Mouse (Mus musculus) midbrain, embryonic 15.5 days (tissue): ENCODE measurements around the gene Caskin2. TPM values are rescaled to one million over a fixed set of nuclear protein-coding genes. Genes with fewer than 3 reads are reported as not detected.

ENCODE experiments used
- ATAC-seq: fragments of 200-750 bp; cut with Nextera tagmentation; replicated peaks from 2 replicates; pipeline ENCODE4 v1.8.0; 2017; ENCODE audit warnings: moderate TSS enrichment
- H3K27ac ChIP-seq: fragments of 300-500 bp; sonication (generic); 2 replicates; pipeline ENCODE4 v1.5.1; 2015; ENCODE audit warnings: mild to moderate bottlenecking, inconsistent platforms
- H3K27me3 ChIP-seq: fragments of 300-500 bp; sonication (generic); replicated peaks from 2 replicates; pipeline ENCODE4 v1.6.1; 2015; ENCODE audit warnings: inconsistent platforms
- H3K36me3 ChIP-seq: fragments of 300-500 bp; sonication (generic); replicated peaks from 2 replicates; pipeline ENCODE4 v1.6.1; 2015; ENCODE audit warnings: inconsistent platforms
- H3K4me1 ChIP-seq: fragments of 300-500 bp; sonication (generic); 2 replicates; pipeline ENCODE4 v1.6.1; 2015; ENCODE audit warnings: inconsistent platforms
- H3K4me2 ChIP-seq: fragments of 300-500 bp; sonication (generic); 2 replicates; pipeline ENCODE4 v1.6.1; 2015; ENCODE audit warnings: inconsistent platforms, mild to moderate bottlenecking, moderate library complexity
- H3K4me3 ChIP-seq: fragments of 300-500 bp; sonication (generic); 2 replicates; pipeline ENCODE4 v1.5.1; 2015; ENCODE audit warnings: mild to moderate bottlenecking, inconsistent platforms
- H3K9ac ChIP-seq: fragments of 300-500 bp; sonication (generic); 2 replicates; pipeline ENCODE4 v1.6.1; 2015; ENCODE audit warnings: mild to moderate bottlenecking, inconsistent platforms
- H3K9me3 ChIP-seq: fragments of 300-500 bp; sonication (generic); 2 replicates; pipeline ENCODE4 v1.6.1; 2016; ENCODE audit warnings: inconsistent platforms
- WGBS: fragments of 180-500 bp; shearing (Covaris S2); methylation state at CpG from one replicate; pipeline ENCODE4 v1.1.7; 2015; ENCODE audit warnings: mixed read lengths; 5-methylcytosine and 5-hydroxymethylcytosine counted together
- polyA plus RNA-seq: library from polyadenylated mRNA; unstranded; fragments of >200 nt; fragmentation: Nextera tagmentation; extraction: Ambion mirVana; gene quantifications from 2 replicates; pipeline ENCODE4 v1.2.1, GENCODE M21; 2015

The Caskin2 gene
- polyA plus RNA-seq, 1 experiment from 2014 or later: 9.4 TPM

GRCm38 (mm10) chr11:115827624-115828023 lies 14.2 kb upstream of the Caskin2 start:
- H3K27ac ChIP-seq: no peak overlapping the region
- 88% methylated on average over 6 of the region's 6 CpGs for WGBS
- no peak overlapping the region for H3K4me2 ChIP-seq
- no peaks in the 10 kb centered on the region for H3K9me3 ChIP-seq
- peaks cover 14% of the 10 kb centered on the region for H3K4me1 ChIP-seq
- H3K36me3 ChIP-seq: no peaks in the 10 kb centered on the region; the same call in 1 of the 2 replicates
- no peak for ATAC-seq
- no peak overlapping the region for H3K9ac ChIP-seq
- no peak overlapping the region for H3K4me3 ChIP-seq
- H3K27me3 ChIP-seq: peaks cover 61% of the 10 kb centered on the region

GRCm38 (mm10) chr11:115826487-115826886 lies 13.0 kb upstream of the Caskin2 start:
- no peaks in the 10 kb centered on the region for H3K9me3 ChIP-seq
- peaks cover 64% of the 10 kb centered on the region for H3K27me3 ChIP-seq

GRCm38 (mm10) chr11:115824813-115825212 lies 11.4 kb upstream of the Caskin2 start:
- H3K4me1 ChIP-seq: peaks cover 14% of the 10 kb centered on the region
- no peak overlapping the region for H3K9ac ChIP-seq
- 18% methylated on average over 11 of the region's 11 CpGs for WGBS
- no peaks in the 10 kb centered on the region for H3K9me3 ChIP-seq
- H3K4me2 ChIP-seq: peak overlapping the region; percentile 98; the same call in 1 of the 2 replicates
- peaks cover 57% of the 10 kb centered on the region for H3K27me3 ChIP-seq
- peaks cover 27% of the 10 kb centered on the region; the same call in 1 of the 2 replicates for H3K36me3 ChIP-seq
- no peak for ATAC-seq
- no peak overlapping the region for H3K27ac ChIP-seq
- peak overlapping the region; percentile 61 for H3K4me3 ChIP-seq

More at GRCm38 (mm10) chr11:115826487-115826886, 13.0 kb upstream of the Caskin2 start:
- Histone ChIP-seq H3K4me2 (no peak overlapping the region), H3K36me3 (peaks cover 11% of the 10 kb centered on the region; the same call in 1 of the 2 replicates), H3K9ac (no peak overlapping the region), H3K27ac (no peak overlapping the region), H3K4me1 (peaks cover 14% of the 10 kb centered on the region), H3K4me3 (no peak overlapping the region)
- no peak for ATAC-seq
- 49% methylated on average over 5 of the region's 5 CpGs for WGBS

GRCm38 (mm10) chr11:115823774-115824740 lies 10.6 kb upstream of the Caskin2 start, which contains the start of gene Llgl2:
Gene Llgl2 (plus strand): TSS chr11:115824049.
- under 1% methylated on average over 87 of the region's 87 CpGs for WGBS
- peak within 1 kb of the TSS; percentile 98 for H3K4me2 ChIP-seq

GRCm38 (mm10) chr11:115821001-115821400 lies 7.6 kb upstream of the Caskin2 start:
- Histone ChIP-seq H3K27ac (no peak overlapping the region), H3K4me2 (no peak overlapping the region), H3K4me3 (no peak overlapping the region), H3K36me3 (peaks cover 36% of the 10 kb centered on the region; the same call in 1 of the 2 replicates), H3K27me3 (peaks cover 35% of the 10 kb centered on the region), H3K9ac (no peak overlapping the region), H3K9me3 (no peaks in the 10 kb centered on the region), H3K4me1 (peaks cover 17% of the 10 kb centered on the region)
- 82% methylated on average over 4 of the region's 4 CpGs for WGBS
- ATAC-seq: no peak

More at GRCm38 (mm10) chr11:115823774-115824740, 10.6 kb upstream of the Caskin2 start, which contains the start of gene Llgl2:
- Histone ChIP-seq H3K9me3 (no peaks in the 10 kb centered on the region), H3K36me3 (peaks cover 29% of the 10 kb centered on the region; the same call in 1 of the 2 replicates), H3K27me3 (peaks cover 55% of the 10 kb centered on the region), H3K9ac (peak within 1 kb of the TSS; percentile 51), H3K4me3 (peak within 1 kb of the TSS; percentile 61), H3K27ac (no peak within 1 kb of the TSS), H3K4me1 (peaks cover 14% of the 10 kb centered on the region)
- ATAC-seq: peak; percentile 84

- Histone ChIP-seq H3K36me3 (peaks cover 36% of the 10 kb centered on the region; the same call in 1 of the 2 replicates), H3K4me2 (no peak overlapping the region), H3K27ac (no peak overlapping the region), H3K27me3 (peaks cover 26% of the 10 kb centered on the region), H3K9me3 (no peaks in the 10 kb centered on the region), H3K4me1 (peaks cover 26% of the 10 kb centered on the region), H3K4me3 (no peak overlapping the region), H3K9ac (no peak overlapping the region)
- 88% methylated on average over 16 of the region's 16 CpGs for WGBS
- no peak for ATAC-seq
Measured at GRCm38 (mm10) chr11:115819915-115820623, 6.6 kb upstream of the Caskin2 start.

- WGBS: 87% methylated on average over 5 of the region's 5 CpGs
- no peak for ATAC-seq
- Histone ChIP-seq H3K9ac (no peak overlapping the region), H3K4me3 (no peak overlapping the region), H3K4me2 (no peak overlapping the region), H3K9me3 (no peaks in the 10 kb centered on the region), H3K36me3 (peaks cover 34% of the 10 kb centered on the region; the same call in 1 of the 2 replicates), H3K27ac (no peak overlapping the region), H3K4me1 (peaks cover 25% of the 10 kb centered on the region), H3K27me3 (peaks cover under 1% of the 10 kb centered on the region; the same call in 1 of the 2 replicates)
Measured at GRCm38 (mm10) chr11:115817331-115817730, 3.9 kb upstream of the Caskin2 start.

GRCm38 (mm10) chr11:115814605-115815450 lies 1.4 kb upstream of the Caskin2 start, which contains the start of gene Tsen54:
Gene Tsen54 (plus strand): TSS chr11:115814724.
- peak within 1 kb of the TSS; percentile 78 for H3K27ac ChIP-seq
- peak within 1 kb of the TSS; percentile 93 for H3K9ac ChIP-seq
- peaks cover 9% of the 10 kb centered on the region; the same call in 1 of the 2 replicates for H3K36me3 ChIP-seq
- H3K4me1 ChIP-seq: peaks cover 41% of the 10 kb centered on the region
- peak within 1 kb of the TSS; percentile 93 for H3K4me3 ChIP-seq
- H3K9me3 ChIP-seq: no peaks in the 10 kb centered on the region
- peak; percentile 79 for ATAC-seq
- WGBS: under 1% methylated on average over 84 of the region's 84 CpGs
- H3K4me2 ChIP-seq: peak within 1 kb of the TSS; percentile 94
- H3K27me3 ChIP-seq: no peaks in the 10 kb centered on the region

- no peaks in the 10 kb centered on the region for H3K9me3 ChIP-seq
- 0 out of 2 replicates have a peak, but pooled peaks have one; percentile 9 for ATAC-seq
- no peaks in the 10 kb centered on the region for H3K27me3 ChIP-seq
- H3K4me3 ChIP-seq: peak overlapping the region; percentile 93
- peak overlapping the region; percentile 94 for H3K4me2 ChIP-seq
- no peaks in the 10 kb centered on the region for H3K36me3 ChIP-seq
- WGBS: 6% methylated on average over 24 of the region's 28 CpGs
- H3K27ac ChIP-seq: peak overlapping the region; percentile 78; the same call in 1 of the 2 replicates
- H3K9ac ChIP-seq: peak overlapping the region; percentile 60
- peaks cover 60% of the 10 kb centered on the region for H3K4me1 ChIP-seq
Measured at GRCm38 (mm10) chr11:115812533-115813420, 662 bp downstream of the Caskin2 start.

- Histone ChIP-seq H3K4me1 (peaks cover 65% of the 10 kb centered on the region), H3K27ac (0 out of 2 replicates have a peak overlapping the region, but pooled peaks have one; percentile 14), H3K27me3 (no peaks in the 10 kb centered on the region), H3K9ac (no peak overlapping the region), H3K4me2 (peak overlapping the region; percentile 94), H3K9me3 (no peaks in the 10 kb centered on the region), H3K4me3 (peak overlapping the region; percentile 93), H3K36me3 (no peaks in the 10 kb centered on the region)
- no peak for ATAC-seq
- 37% methylated on average over 7 of the region's 7 CpGs for WGBS
Measured at GRCm38 (mm10) chr11:115812095-115812494, 1.3 kb downstream of the Caskin2 start.
